Mouse (Mus musculus) myocyte (in vitro differentiated cells): ENCODE measurements around the gene Rnf130.

Source experiments
- TCF3 ChIP-seq: IDR thresholded peaks from one replicate; pipeline ENCODE4 v1.6.1; 2011; ENCODE audit warnings: low read depth, control low read depth; ENCODE audit not compliant: insufficient read length
- USF1 ChIP-seq: IDR thresholded peaks from one replicate; pipeline ENCODE4 v1.6.1; 2011; ENCODE audit warnings: low read depth, mild to moderate bottlenecking, control low read depth, moderate library complexity

DNA sequence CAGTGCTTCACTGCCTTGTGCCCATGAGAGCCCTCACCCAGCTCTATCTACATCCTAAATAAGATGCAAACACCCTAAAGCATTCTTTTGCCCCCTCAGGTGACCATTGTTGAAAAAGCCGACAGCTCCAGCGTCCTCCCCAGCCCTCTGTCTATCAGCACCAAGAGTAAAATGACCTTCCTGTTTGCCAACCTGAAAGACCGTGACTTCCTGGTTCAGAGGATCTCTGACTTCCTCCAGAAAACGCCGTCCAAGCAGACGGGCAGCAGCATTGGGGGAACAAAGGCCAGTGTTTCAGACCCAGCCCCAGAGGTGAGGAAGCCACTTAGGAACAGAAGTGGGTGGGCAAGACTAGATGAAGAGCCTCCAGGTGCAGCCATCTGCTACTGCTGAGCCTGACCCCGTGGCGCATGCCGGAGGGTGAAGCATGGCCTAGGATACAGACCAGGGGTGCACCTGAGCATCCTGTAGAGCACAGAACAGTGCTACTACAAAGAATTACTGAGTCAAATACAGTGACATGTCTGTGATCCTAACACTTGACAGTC lies 124.5 kb downstream of the Rnf130 start:
- TF ChIP-seq USF1 (no peak), TCF3 (no peak)
